ENCODE assay signal across 9 mouse cellular contexts in genomic region chr2:156307261-156307660, GRCm38 (mm10). TPM values are rescaled to one million over a fixed set of nuclear protein-coding genes. Genes with fewer than 3 reads are reported as not detected.
DNase-seq lines count a peak whose midpoint lies in the region; ATAC-seq and TF ChIP-seq lines count a peak whose summit lies in the region.
"Had no signal": no experiment of that assay in that cellular context is flagged by ENCODE, and none has a peak within 500 bp of the region (broad histone marks: within the 10 kb centered on the region; RNA-seq: fewer than 3 reads in every experiment).

No protein-coding gene starts in this region.

- no peak for ATAC-seq in CD4-positive, CD25-positive, alpha-beta regulatory T cell, adult 4 months
- ATAC-seq in kidney, embryonic 15.5 days (replicated peaks; ENCODE audit: low FRiP score), result no peak
- ATAC-seq in megakaryocyte-erythroid progenitor cell, adult 5-6 weeks (replicated peaks; ENCODE audit: low FRiP score, low TSS enrichment, poor library complexity, severe bottlenecking), result no peak

- H3K79me2 ChIP-seq in MEL (ENCODE audit: control insufficient read depth, insufficient read depth, low read length, poor library complexity), result peaks cover 7% of the 10 kb centered on the region

- peak; percentile 51 for DNase-seq in CD4-positive, CD25-positive, alpha-beta regulatory T cell, adult 2 months (ENCODE audit: low read depth, low spot score)
- DNase-seq in kidney, adult 11 months, result peak; percentile 58
- peak; percentile 37 for DNase-seq in MEL (ENCODE audit: low read depth, low spot score)
- peak; percentile 60 to 74 for DNase-seq in kidney, postnatal 36 days
- DNase-seq in ovary, adult 18-20 months (ENCODE audit: low spot score), result no peak

- H3K27me3 ChIP-seq in kidney, embryonic 15.5 days, result no peaks in the 10 kb centered on the region
- H3K27me3 ChIP-seq in MEL (ENCODE audit: control insufficient read depth in 1 of 2, insufficient read depth in 2 of 2, low read length in 2 of 2), result no peaks in the 10 kb centered on the region

- TF ChIP-seq RAD21 in MEL (IDR thresholded peaks at IDR 0.05; ENCODE audit: low read depth, low read length), result no peak

- no peak for TF ChIP-seq EP300 in MEL (IDR thresholded peaks at IDR 0.05; ENCODE audit: low read depth in 1 of 2, low read length in 2 of 2)

- H3K9ac ChIP-seq in kidney, embryonic 15.5 days, result no peak overlapping the region
- no peak overlapping the region for H3K9ac ChIP-seq in MEL (ENCODE audit: control insufficient read depth, low read depth, low read length, poor library complexity, severe bottlenecking)

- H3K4me1 ChIP-seq in kidney, embryonic 15.5 days, result 0 out of 2 replicates have a peak, but pooled peaks cover 6% of the 10 kb centered on the region
- H3K4me1 ChIP-seq in MEL (ENCODE audit: control insufficient read depth in 1 of 2, insufficient read depth in 2 of 2, low read length in 2 of 2), result peaks cover 0 to under 1% of the 10 kb centered on the region in 2 experiments; a peak in 1 of 4 replicates

- H3K27ac ChIP-seq in kidney, embryonic 15.5 days, result no peak overlapping the region
- no peak overlapping the region for H3K27ac ChIP-seq in MEL (ENCODE audit: control insufficient read depth, low read depth, low read length)

- peaks cover 67% of the 10 kb centered on the region for H3K36me3 ChIP-seq in kidney, embryonic 15.5 days
- H3K36me3 ChIP-seq in MEL (ENCODE audit: control insufficient read depth in 1 of 2, insufficient read depth in 2 of 2, low read length in 2 of 2), result peaks cover 0 to 3% of the 10 kb centered on the region in 2 experiments; a peak in 2 of 4 replicates

- no peak for TF ChIP-seq POLR2A in MEL (IDR thresholded peaks at IDR 0.05; ENCODE audit: control insufficient read depth in 1 of 2, insufficient read depth in 1 of 2, low read depth in 1 of 2, low read length in 2 of 2, poor library complexity in 1 of 2)

- no peak overlapping the region for H3K4me2 ChIP-seq in kidney, embryonic 15.5 days

- WGBS in kidney, embryonic 15.5 days, result 70% methylated on average over 5 of the region's 5 CpGs

- no peak overlapping the region for H3K4me3 ChIP-seq in kidney, embryonic 15.5 days (replicated peaks)
- H3K4me3 ChIP-seq in MEL (ENCODE audit: control insufficient read depth in 1 of 2, insufficient read depth in 1 of 2, low read depth in 2 of 2, low read length in 2 of 2), result no peak overlapping the region
- H3K4me3 ChIP-seq: erythroblast, embryonic 14.5 days had no signal

- peak; percentile 21 to 67 (median 51); a peak in 5 of 6 replicates for TF ChIP-seq CTCF in MEL (IDR thresholded peaks at IDR 0.05 in 2 of 3, conservative IDR thresholded peaks at IDR 0.05 in 1 of 3; ENCODE audit: control insufficient read depth in 1 of 3, insufficient read depth in 1 of 3, low read depth in 2 of 3, low read length in 3 of 3, poor library complexity in 1 of 3, severe bottlenecking in 1 of 3)

- H3K9me3 ChIP-seq in kidney, embryonic 15.5 days (replicated peaks), result no peaks in the 10 kb centered on the region
- H3K9me3 ChIP-seq in MEL (replicated peaks; ENCODE audit: insufficient read depth, low read length), result no peaks in the 10 kb centered on the region

TF ChIP-seq in MEL, 35 proteins besides CTCF, POLR2A, EP300 and RAD21:
- TF ChIP-seq HCFC1 (IDR thresholded peaks at IDR 0.05; ENCODE audit: low read depth, low read length), result no peak
- TF ChIP-seq ZKSCAN1 (IDR thresholded peaks at IDR 0.05; ENCODE audit: low read depth, low read length), result no peak
- TF ChIP-seq MYC (IDR thresholded peaks at IDR 0.05; ENCODE audit: low read depth, low read length), result no peak
- TF ChIP-seq ZNF384 (IDR thresholded peaks at IDR 0.05; ENCODE audit: low read depth, low read length), result no peak
- TF ChIP-seq NRF1 (IDR thresholded peaks at IDR 0.05; ENCODE audit: insufficient read depth, low read depth, low read length, poor library complexity, severe bottlenecking), result no peak
- no peak for TF ChIP-seq CHD1 (IDR thresholded peaks at IDR 0.05; ENCODE audit: low read depth, low read length)

RNA-seq across cellular contexts. Expression of gene Cnbd2, which starts 4.8 kb away (rescaled TPM):
- 1 to 10 TPM; 6.3 to 8.8 TPM for polyA plus RNA-seq in CD4-positive, CD25-positive, alpha-beta regulatory T cell, adult 4 months (2017; shearing (Covaris generic))
- 6.3 TPM in 2 replicates for polyA plus RNA-seq in kidney, embryonic 15.5 days (2015; fragmentation: Nextera tagmentation; extraction: Ambion mirVana)
- 1.2 and 1.8 TPM in 2 replicates for total RNA-seq in MEL (2012; rRNA removed)
- 1 to 10 TPM in 1 of 2 experiments, not detected in 1; 4.8 TPM for polyA plus RNA-seq in MEL (2012; ENCODE audit: insufficient read depth in 1 of 2, insufficient read length in 2 of 2, low read depth in 1 of 2, low replicate concordance in 2 of 2, missing spikeins in 1 of 2)
- 1.4 and 7.1 TPM in 2 replicates for total RNA-seq in megakaryocyte-erythroid progenitor cell, adult 5-6 weeks (2014; fragmentation: Nextera tagmentation)
- 5.2 and 9.3 TPM in 2 replicates for total RNA-seq in megakaryocyte-erythroid progenitor cell, adult 5-6 weeks (2017)
- polyA plus RNA-seq: erythroblast, embryonic 14.5 days had no signal

RNA-seq across cellular contexts. Expression of gene Scand1, which starts 5.2 kb away (rescaled TPM):
- polyA plus RNA-seq in CD4-positive, CD25-positive, alpha-beta regulatory T cell, adult 4 months (2017; shearing (Covaris generic)), result 1 to 10 TPM; 1.6 to 2.7 TPM
- 68.7 and 71.1 TPM in 2 replicates for polyA plus RNA-seq in kidney, embryonic 15.5 days (2015; fragmentation: Nextera tagmentation; extraction: Ambion mirVana)
- total RNA-seq in MEL (2012; rRNA removed), result 37.4 and 49.6 TPM in 2 replicates
- polyA plus RNA-seq in MEL (2012; ENCODE audit: insufficient read depth in 1 of 2, insufficient read length in 2 of 2, low read depth in 1 of 2, low replicate concordance in 2 of 2, missing spikeins in 1 of 2), result 10 to 100 TPM in 1 of 2 experiments, not detected in 1; 75.6 TPM
- 4.1 TPM in 2 replicates for total RNA-seq in megakaryocyte-erythroid progenitor cell, adult 5-6 weeks (2014; fragmentation: Nextera tagmentation)
- 16.5 and 48.7 TPM in 2 replicates for total RNA-seq in megakaryocyte-erythroid progenitor cell, adult 5-6 weeks (2017)
